Mouse (Mus musculus) ES-Bruce4 (cell line): ENCODE measurements around the gene Agt.

Experiments used
- CTCF ChIP-seq: IDR thresholded peaks from one replicate; pipeline ENCODE4 v1.8.1; 2011; ENCODE audit warnings: low read depth, low read length
- EP300 ChIP-seq: IDR thresholded peaks from 2 replicates; pipeline ENCODE4 v1.6.1; 2011; ENCODE audit warnings: low read depth, low read length; ENCODE audit not compliant: insufficient read depth
- POLR2A ChIP-seq: IDR thresholded peaks from one replicate; pipeline ENCODE4 v1.8.1; 2011; ENCODE audit warnings: low read length; ENCODE audit not compliant: insufficient read depth

GRCm38 (mm10) chr8:124604066-124604465 is 34.6 kb upstream of the Agt start:
- peak; percentile 42 for TF ChIP-seq CTCF
- TF ChIP-seq POLR2A: no peak
- TF ChIP-seq EP300: no peak
